Mouse (Mus musculus) forebrain, embryonic 13.5 days (tissue): ENCODE measurements at regions not wholly inside any gene's neighbourhood (a gene's known extent, or its start where the extent isn't known, plus 50 kb on each side); places are given as distances from the start of the nearest gene placed in this dataset.

ENCODE experiments used
- ATAC-seq: fragments of 200-750 bp; cut with Nextera tagmentation; 2 replicates; pipeline ENCODE4 v1.8.0; 2017
- H3K27ac ChIP-seq: fragments of 300-500 bp; sonication (generic); 2 replicates; pipeline ENCODE4 v1.5.1; 2015; ENCODE audit warnings: inconsistent platforms, mild to moderate bottlenecking, moderate library complexity
- H3K27me3 ChIP-seq: fragments of 300-500 bp; sonication (generic); 2 replicates; pipeline ENCODE4 v1.6.1; 2015; ENCODE audit warnings: mild to moderate bottlenecking, inconsistent platforms
- H3K36me3 ChIP-seq: fragments of 300-500 bp; sonication (generic); 2 replicates; pipeline ENCODE4 v1.6.1; 2015; ENCODE audit warnings: mild to moderate bottlenecking, inconsistent platforms; ENCODE audit not compliant: poor library complexity, severe bottlenecking
- H3K4me1 ChIP-seq: fragments of 300-500 bp; sonication (generic); 2 replicates; pipeline ENCODE4 v1.6.1; 2015; ENCODE audit warnings: inconsistent platforms
- H3K4me2 ChIP-seq: fragments of 300-500 bp; sonication (generic); 2 replicates; pipeline ENCODE4 v1.6.1; 2015; ENCODE audit warnings: inconsistent platforms, mild to moderate bottlenecking, moderate library complexity
- H3K4me3 ChIP-seq: fragments of 300-500 bp; sonication (generic); 2 replicates; pipeline ENCODE4 v1.5.1; 2015; ENCODE audit warnings: mild to moderate bottlenecking, inconsistent platforms
- H3K9ac ChIP-seq: fragments of 300-500 bp; sonication (generic); 2 replicates; pipeline ENCODE4 v1.6.1; 2015; ENCODE audit warnings: mild to moderate bottlenecking, inconsistent platforms
- H3K9me3 ChIP-seq: fragments of 300-500 bp; sonication (generic); replicated peaks from 2 replicates; pipeline ENCODE4 v1.6.1; 2016; ENCODE audit warnings: inconsistent platforms
- WGBS: fragments of 180-500 bp; shearing (Covaris S2); methylation state at CpG from one replicate; pipeline ENCODE4 v1.1.7; 2015; 5-methylcytosine and 5-hydroxymethylcytosine counted together

DNA sequence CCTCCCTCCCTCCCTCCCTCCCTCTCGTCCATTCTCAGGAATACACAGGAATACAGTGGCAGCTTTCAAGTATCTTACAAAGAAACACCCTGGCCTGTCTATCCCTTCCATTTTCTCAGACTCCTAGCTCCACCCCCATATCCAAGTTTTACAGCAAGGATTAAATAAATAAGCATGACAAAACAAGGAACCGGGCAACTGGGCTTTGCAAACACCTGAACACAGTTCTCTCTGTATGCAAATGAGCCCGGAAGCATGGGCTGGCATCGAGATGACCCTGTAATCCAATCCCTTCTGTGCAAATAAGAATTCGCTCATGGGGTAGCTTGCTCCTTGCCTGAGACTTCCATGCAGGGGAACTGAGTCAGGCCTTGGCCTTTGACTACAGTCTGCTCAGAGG, 506.5 kb upstream of the Gm10131 start:
- ATAC-seq, result no peak
- H3K4me2 ChIP-seq, result no peak overlapping the region
- WGBS, result 43% methylated on average over 4 of the region's 5 CpGs
- H3K27me3 ChIP-seq, result no peaks in the 10 kb centered on the region
- no peaks in the 10 kb centered on the region for H3K36me3 ChIP-seq
- no peaks in the 10 kb centered on the region for H3K9me3 ChIP-seq
- no peak overlapping the region for H3K9ac ChIP-seq
- H3K4me3 ChIP-seq, result no peak overlapping the region
- peaks cover 14% of the 10 kb centered on the region for H3K4me1 ChIP-seq
- no peak overlapping the region for H3K27ac ChIP-seq

DNA sequence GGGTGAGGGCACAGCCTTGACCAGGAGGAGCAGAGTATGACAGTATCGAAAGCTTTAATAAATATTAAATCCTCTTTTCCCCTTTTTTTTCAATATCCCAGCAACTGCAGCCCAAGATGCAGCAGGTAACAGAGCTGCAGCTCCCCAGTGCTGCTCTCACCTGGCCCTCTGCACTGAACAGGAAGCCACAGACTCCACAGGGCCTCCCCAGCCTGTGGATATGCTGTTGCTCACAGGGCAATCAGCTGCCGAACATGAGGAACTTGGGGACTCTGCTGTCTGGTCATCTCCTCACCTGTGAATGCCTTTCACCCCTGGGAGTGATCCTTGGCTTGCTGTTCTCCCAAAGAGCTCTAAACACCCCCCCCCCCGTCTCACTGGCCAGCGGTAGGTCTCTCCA, 503.4 kb upstream of the Gm10131 start:
- Histone ChIP-seq H3K36me3 (no peaks in the 10 kb centered on the region), H3K27me3 (no peaks in the 10 kb centered on the region), H3K27ac (no peak overlapping the region), H3K9ac (no peak overlapping the region), H3K4me3 (no peak overlapping the region), H3K4me2 (no peak overlapping the region), H3K9me3 (no peaks in the 10 kb centered on the region), H3K4me1 (peaks cover 11% of the 10 kb centered on the region)
- 86% methylated on average over 4 of the region's 4 CpGs for WGBS
- ATAC-seq, result no peak

DNA sequence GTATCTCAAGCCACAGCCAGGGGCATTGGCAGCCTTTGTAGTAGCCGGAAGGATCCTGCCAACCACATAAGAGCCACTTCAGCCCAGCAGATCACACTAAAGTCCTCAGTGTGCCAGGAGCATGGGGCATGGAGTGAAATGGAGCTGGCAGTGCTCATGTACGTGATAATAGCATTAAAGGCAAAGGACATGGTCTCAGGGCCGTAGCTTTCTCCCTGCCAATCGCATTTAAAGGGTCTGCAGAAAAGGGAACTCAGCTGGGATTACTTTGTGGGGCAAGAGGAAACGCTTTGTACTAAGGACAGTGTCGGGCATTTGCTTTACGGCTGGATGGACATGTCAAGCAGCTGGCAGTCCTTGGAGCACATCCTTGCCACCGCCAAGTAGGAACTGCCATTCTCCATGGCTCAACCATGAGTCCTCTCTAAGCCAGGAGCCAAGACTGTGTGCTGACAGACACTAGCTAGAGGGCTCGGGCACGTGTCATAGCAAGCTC, 502.5 kb upstream of the Gm10131 start:
- Histone ChIP-seq H3K4me3 (no peak overlapping the region), H3K27ac (no peak overlapping the region), H3K9me3 (no peaks in the 10 kb centered on the region), H3K27me3 (no peaks in the 10 kb centered on the region), H3K4me1 (peaks cover 11% of the 10 kb centered on the region), H3K9ac (no peak overlapping the region), H3K4me2 (no peak overlapping the region), H3K36me3 (no peaks in the 10 kb centered on the region)
- WGBS, result 64% methylated on average over 10 of the region's 10 CpGs
- no peak for ATAC-seq

DNA sequence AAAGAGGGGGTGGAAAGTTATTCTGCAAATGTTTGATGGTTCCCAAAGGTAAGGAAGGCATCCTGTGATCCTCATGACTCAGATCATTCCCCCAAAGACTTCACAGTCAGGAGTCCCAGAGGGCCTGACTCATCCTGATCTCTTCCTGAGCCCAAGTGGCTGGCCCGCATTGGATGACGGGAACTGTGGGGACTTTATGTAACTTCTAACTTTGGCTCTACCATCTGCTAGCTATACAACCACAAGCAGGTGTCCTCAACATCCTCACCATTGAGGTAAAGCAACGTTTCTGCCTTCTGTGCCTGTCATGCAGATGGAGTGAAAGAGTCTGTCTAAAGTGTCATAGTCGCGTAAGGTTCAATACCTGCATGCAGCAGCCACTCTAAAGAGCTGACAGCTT, 501.6 kb upstream of the Gm10131 start:
- Histone ChIP-seq H3K36me3 (no peaks in the 10 kb centered on the region), H3K27ac (no peak overlapping the region), H3K9ac (no peak overlapping the region), H3K4me2 (no peak overlapping the region), H3K27me3 (no peaks in the 10 kb centered on the region), H3K9me3 (no peaks in the 10 kb centered on the region), H3K4me1 (peaks cover 8% of the 10 kb centered on the region), H3K4me3 (no peak overlapping the region)
- 86% methylated on average over 5 of the region's 5 CpGs for WGBS
- no peak for ATAC-seq

DNA sequence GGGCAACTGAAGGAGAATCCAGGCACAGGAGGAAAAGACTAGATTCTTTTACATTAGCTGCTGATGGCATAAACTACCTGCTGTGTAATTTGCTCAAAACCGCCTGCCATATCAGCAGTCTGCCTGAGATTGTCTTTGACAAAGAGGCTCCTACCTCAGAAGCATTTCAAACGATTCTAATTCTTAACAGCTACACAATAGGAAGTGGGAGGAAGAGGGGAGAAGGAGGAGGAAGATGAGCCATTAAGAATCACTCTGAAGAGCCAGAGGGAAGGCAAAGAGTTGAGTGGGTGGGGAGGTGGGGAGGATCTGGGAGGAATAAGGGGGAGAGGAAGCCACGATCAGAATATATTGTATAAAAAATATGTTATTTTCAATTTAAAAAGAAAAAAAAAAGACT, 500.9 kb upstream of the Gm10131 start:
- Histone ChIP-seq H3K4me1 (peaks cover 8% of the 10 kb centered on the region), H3K36me3 (no peaks in the 10 kb centered on the region), H3K27ac (no peak overlapping the region), H3K9ac (no peak overlapping the region), H3K9me3 (no peaks in the 10 kb centered on the region), H3K4me3 (no peak overlapping the region), H3K27me3 (no peaks in the 10 kb centered on the region), H3K4me2 (no peak overlapping the region)
- 61% methylated on average over 3 of the region's 3 CpGs for WGBS
- ATAC-seq, result no peak

DNA sequence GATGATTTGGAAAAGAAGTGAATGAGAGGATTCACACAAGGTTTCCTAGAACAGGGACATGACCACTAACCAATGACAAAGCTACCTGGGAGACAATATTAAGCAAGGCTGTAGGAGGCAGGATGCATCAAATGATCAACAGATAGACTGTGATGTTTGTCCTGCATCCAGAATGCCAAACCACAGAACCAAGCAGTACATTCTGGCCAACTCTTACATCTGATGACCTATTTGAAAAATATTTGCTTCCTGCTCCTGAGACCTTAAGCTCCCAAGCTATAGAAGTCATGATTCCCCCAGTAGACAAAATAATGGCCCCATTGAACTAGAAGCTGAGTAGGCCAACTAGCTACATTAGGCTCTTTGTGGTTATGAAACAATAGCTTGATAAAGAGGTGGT, 498.6 kb upstream of the Gm10131 start:
- Histone ChIP-seq H3K4me3 (no peak overlapping the region), H3K36me3 (no peaks in the 10 kb centered on the region), H3K4me2 (no peak overlapping the region), H3K4me1 (peaks cover 8% of the 10 kb centered on the region), H3K9me3 (no peaks in the 10 kb centered on the region), H3K27me3 (no peaks in the 10 kb centered on the region), H3K27ac (no peak overlapping the region), H3K9ac (no peak overlapping the region)
- no peak for ATAC-seq

DNA sequence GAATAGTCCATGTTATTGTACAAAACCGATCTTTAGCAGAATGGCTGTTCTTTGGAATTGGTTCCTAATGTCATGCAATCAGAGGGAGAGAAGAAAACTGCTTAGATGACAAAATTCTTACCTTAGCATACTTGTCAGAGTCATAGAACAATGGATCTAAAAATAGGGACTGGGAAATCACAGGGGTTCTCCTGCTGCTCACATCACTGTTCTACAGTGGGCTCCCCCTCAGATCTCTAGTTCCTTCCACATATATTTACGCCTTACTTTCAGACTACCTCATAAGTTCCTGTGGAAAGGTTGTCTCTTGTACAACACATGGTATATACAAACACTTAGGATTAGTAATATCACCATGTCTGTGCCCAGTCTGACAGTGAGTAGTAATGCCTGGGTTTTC, 495.9 kb upstream of the Gm10131 start:
- 97% methylated on average over 2 of the region's 2 CpGs for WGBS
- H3K4me3 ChIP-seq, result no peak overlapping the region
- no peaks in the 10 kb centered on the region for H3K27me3 ChIP-seq
- H3K9me3 ChIP-seq, result no peaks in the 10 kb centered on the region
- H3K36me3 ChIP-seq, result no peaks in the 10 kb centered on the region
- H3K4me2 ChIP-seq, result no peak overlapping the region
- no peak for ATAC-seq
- H3K9ac ChIP-seq, result no peak overlapping the region
- H3K27ac ChIP-seq, result no peak overlapping the region
- no peaks in the 10 kb centered on the region for H3K4me1 ChIP-seq

DNA sequence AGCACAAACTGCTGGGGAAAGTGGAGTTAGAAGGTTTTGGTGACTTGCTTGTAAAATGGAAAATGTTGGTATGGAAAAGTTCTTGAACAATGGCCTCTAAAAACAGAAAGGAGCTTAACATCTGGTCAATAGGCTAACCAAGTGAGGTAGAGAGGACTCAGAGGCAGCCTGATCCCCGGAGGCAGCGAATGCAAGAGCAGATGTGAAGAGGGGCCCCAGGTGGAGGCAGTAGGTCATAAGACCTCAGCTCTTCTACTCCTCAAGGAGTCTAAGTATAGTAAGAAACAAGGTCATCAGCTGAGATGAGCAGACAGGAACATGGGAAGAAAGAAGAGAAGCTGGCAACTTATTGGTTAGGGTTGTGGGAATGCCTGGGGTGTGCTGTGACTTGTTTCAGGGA, 493.5 kb upstream of the Gm10131 start:
- no peak overlapping the region for H3K9ac ChIP-seq
- H3K27ac ChIP-seq, result no peak overlapping the region
- 84% methylated on average over 2 of the region's 2 CpGs for WGBS
- no peak for ATAC-seq
- no peaks in the 10 kb centered on the region for H3K27me3 ChIP-seq
- H3K4me1 ChIP-seq, result peaks cover 4% of the 10 kb centered on the region; the same call in 1 of the 2 replicates
- no peaks in the 10 kb centered on the region for H3K36me3 ChIP-seq
- H3K4me3 ChIP-seq, result no peak overlapping the region
- H3K9me3 ChIP-seq, result no peaks in the 10 kb centered on the region
- no peak overlapping the region for H3K4me2 ChIP-seq

DNA sequence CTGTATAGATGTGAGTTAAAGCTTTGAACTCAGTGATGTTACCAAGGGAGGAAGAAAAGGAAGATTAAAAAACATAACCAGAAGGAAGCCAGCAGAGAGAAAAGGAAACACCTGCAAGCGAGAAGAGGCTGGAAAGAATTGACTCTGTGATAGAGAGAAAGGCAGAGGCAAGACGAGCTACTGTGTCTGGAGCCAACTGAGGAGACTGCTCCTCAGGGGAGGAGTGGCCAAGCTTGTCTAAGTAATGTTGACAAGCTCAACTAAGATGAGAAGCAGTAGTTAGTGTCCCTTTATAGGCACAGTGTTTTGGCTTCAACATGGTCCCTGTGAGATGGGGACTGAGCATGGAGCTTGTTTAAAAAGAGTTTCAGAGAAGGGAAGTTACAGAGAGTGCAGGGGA, 493.0 kb upstream of the Gm10131 start:
- no peak for ATAC-seq
- WGBS, result 84% methylated on average over 2 of the region's 2 CpGs
- H3K4me1 ChIP-seq, result peaks cover 4% of the 10 kb centered on the region; the same call in 1 of the 2 replicates
- no peak overlapping the region for H3K4me2 ChIP-seq
- no peaks in the 10 kb centered on the region for H3K27me3 ChIP-seq
- no peak overlapping the region for H3K9ac ChIP-seq
- no peaks in the 10 kb centered on the region for H3K36me3 ChIP-seq
- no peak overlapping the region for H3K4me3 ChIP-seq
- no peak overlapping the region for H3K27ac ChIP-seq
- H3K9me3 ChIP-seq, result no peaks in the 10 kb centered on the region

DNA sequence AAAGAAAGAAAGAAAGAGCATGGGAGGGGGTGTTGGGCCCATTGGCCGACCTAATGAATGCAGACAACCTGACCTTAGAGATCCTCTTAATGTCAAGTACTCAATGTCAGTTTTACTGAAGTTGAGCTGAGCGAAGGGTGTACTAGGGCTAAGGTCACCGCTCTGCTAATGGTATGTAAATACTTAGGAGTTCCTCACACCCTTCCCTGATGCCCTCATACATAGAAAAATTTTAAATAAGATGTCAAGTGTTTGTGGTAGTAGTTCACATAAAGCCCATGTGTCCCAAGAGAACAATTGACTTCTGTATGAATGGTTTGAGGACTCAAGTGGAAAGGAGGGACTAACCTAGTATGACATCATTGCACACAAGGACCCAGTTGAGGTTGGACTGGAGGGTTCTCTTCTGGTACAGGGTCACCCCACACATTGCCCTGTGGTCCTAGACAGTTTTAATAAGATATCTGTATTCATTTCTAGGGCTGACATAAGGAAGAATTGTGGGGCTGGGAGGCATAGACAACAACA, 490.0 kb upstream of the Gm10131 start:
- H3K27ac ChIP-seq, result no peak overlapping the region
- no peaks in the 10 kb centered on the region for H3K36me3 ChIP-seq
- H3K4me2 ChIP-seq, result no peak overlapping the region
- no peak overlapping the region for H3K4me3 ChIP-seq
- H3K4me1 ChIP-seq, result peaks cover 4% of the 10 kb centered on the region; the same call in 1 of the 2 replicates
- H3K27me3 ChIP-seq, result no peaks in the 10 kb centered on the region
- H3K9me3 ChIP-seq, result no peaks in the 10 kb centered on the region
- H3K9ac ChIP-seq, result no peak overlapping the region
- 65% methylated on average over 3 of the region's 3 CpGs for WGBS
- ATAC-seq, result no peak

DNA sequence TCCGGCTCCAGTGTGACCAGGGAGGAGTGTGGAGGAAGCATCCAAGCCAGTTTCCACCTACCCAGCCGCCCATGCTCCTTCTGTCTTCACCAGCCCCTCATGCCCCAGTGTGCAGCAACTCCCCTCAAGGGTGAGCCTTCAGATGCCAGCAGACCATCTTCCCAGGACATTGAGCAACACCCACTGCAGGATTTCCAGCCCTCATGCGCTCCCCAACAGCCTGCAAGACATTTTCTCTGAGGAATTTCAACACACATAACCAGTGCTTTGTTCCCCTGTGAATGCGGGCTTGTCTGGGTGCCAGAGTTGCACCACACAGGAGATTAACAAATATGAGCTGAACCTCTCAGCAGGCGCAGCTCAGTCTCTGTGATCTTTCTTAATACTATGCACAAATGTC, 489.3 kb upstream of the Gm10131 start:
- no peaks in the 10 kb centered on the region for H3K27me3 ChIP-seq
- H3K27ac ChIP-seq, result no peak overlapping the region
- ATAC-seq, result no peak
- no peak overlapping the region for H3K4me2 ChIP-seq
- no peak overlapping the region for H3K9ac ChIP-seq
- H3K4me3 ChIP-seq, result no peak overlapping the region
- H3K36me3 ChIP-seq, result no peaks in the 10 kb centered on the region
- no peaks in the 10 kb centered on the region for H3K9me3 ChIP-seq
- WGBS, result 44% methylated on average over 5 of the region's 5 CpGs
- peaks cover 4% of the 10 kb centered on the region; the same call in 1 of the 2 replicates for H3K4me1 ChIP-seq

DNA sequence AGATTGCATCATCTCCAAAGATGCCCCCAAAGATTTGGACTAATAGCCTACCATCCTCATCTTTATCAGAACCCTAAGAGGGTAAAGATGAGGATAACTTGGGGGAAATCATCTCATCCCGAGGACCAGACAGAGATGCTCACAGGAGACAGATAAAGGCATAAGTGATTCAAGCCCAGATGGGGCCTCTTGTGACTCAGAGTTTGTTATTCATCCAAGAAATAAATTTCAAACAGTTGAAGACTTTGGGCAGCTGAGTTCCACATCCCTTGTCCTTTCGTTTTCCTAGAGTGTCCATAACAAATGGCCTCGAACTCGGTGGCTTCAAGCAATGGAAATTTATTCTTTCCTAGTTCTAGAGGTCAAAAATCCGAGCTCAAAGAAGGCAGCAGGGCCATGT, 485.1 kb upstream of the Gm10131 start:
- WGBS, result 84% methylated on average over 5 of the region's 5 CpGs
- H3K9ac ChIP-seq, result no peak overlapping the region
- H3K4me3 ChIP-seq, result no peak overlapping the region
- no peaks in the 10 kb centered on the region for H3K27me3 ChIP-seq
- no peak overlapping the region for H3K27ac ChIP-seq
- H3K36me3 ChIP-seq, result no peaks in the 10 kb centered on the region
- H3K4me1 ChIP-seq, result peaks cover 4% of the 10 kb centered on the region; the same call in 1 of the 2 replicates
- H3K9me3 ChIP-seq, result no peaks in the 10 kb centered on the region
- H3K4me2 ChIP-seq, result no peak overlapping the region
- no peak for ATAC-seq

DNA sequence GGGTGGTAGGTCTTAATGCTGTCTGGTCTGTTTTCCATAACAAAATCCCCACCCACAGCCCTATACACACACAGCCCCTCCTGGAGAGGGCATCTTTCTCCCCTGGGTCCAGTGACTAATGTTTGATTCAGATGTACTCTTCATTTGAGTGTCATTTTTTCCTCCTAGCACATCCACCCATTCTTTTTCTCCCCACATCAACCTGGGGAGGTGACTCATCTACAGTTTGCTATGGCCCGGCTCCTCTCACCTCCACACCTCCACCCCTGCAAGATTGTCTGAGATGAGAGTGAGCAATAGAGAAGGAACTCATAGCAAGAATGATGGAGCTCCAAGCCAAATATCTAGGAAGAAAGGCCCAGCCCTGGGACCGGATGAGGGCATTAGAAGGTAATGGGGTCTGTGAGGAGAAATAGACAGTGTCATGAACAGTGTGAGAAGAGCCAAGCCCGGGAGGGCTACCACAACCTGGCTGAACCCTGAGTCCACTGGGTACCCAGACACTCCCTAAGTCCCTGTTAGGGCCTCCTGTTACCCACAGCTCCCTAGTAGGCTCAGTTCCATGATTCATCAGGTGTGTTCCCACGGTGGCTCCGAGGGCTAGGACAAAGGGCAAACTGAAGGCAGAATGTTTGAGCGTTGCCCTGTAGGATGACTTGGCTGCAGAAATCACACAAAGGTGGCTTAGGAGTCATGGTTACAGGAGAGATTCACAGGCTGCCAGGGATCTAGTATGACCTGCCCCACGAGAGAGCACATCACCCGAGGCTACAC, 479.6 kb upstream of the Gm10131 start:
- no peak for ATAC-seq
- 92% methylated on average over 8 of the region's 8 CpGs for WGBS
- Histone ChIP-seq H3K4me3 (no peak overlapping the region), H3K27ac (no peak overlapping the region), H3K36me3 (no peaks in the 10 kb centered on the region), H3K27me3 (no peaks in the 10 kb centered on the region), H3K9me3 (no peaks in the 10 kb centered on the region), H3K4me2 (no peak overlapping the region), H3K4me1 (no peaks in the 10 kb centered on the region), H3K9ac (no peak overlapping the region)
